Mouse (Mus musculus) lung, adult 2 months (tissue): ENCODE data around the gene Cend1. TPM values are rescaled to one million over a fixed set of nuclear protein-coding genes. Genes with fewer than 3 reads are reported as not detected.

Experiments used
- DNase-seq: peaks from one replicate; pipeline ENCODE4 v3.0.0; 2022
- H3K4me1 ChIP-seq: fragments of 200-500 bp; 2 replicates; pipeline ENCODE4 v1.6.1; 2011; ENCODE audit warnings: low read length; ENCODE audit not compliant: control insufficient read depth, insufficient read depth
- H3K4me3 ChIP-seq: fragments of 200-500 bp; replicated peaks from 2 replicates; pipeline ENCODE3; 2011; ENCODE audit warnings: low read depth, mild to moderate bottlenecking, control low read depth, low read length; ENCODE audit errors: extremely low read depth
- CTCF ChIP-seq: fragments of 200-500 bp; IDR thresholded peaks from 2 replicates; pipeline ENCODE4 v1.5.1; 2011; ENCODE audit warnings: mild to moderate bottlenecking, low read length, control low read depth; ENCODE audit not compliant: insufficient read depth
- POLR2A ChIP-seq: fragments of 200-500 bp; IDR thresholded peaks from 2 replicates; pipeline ENCODE4 v1.6.1; 2011; ENCODE audit warnings: low read depth, mild to moderate bottlenecking, control low read depth, low read length, borderline replicate concordance; ENCODE audit errors: extremely low read depth
- WGBS: fragments of 180-500 bp; shearing (Covaris S2); methylation state at CpG from one replicate; pipeline ENCODE4 v1.1.7; 2018; 5-methylcytosine and 5-hydroxymethylcytosine counted together
- polyA plus RNA-seq: library from polyadenylated mRNA; depleted of rRNA; stranded (reverse); fragments of >200 nt; gene quantifications from 2 replicates; pipeline ENCODE4 v1.2.3, GENCODE M21; 2012; rRNA removed

Cend1 gene
- polyA plus RNA-seq, 1 experiment, result 0.56 TPM

GRCm38 (mm10) chr7:141388487-141389109 lies 40.7 kb downstream of the Cend1 start:
- TF ChIP-seq CTCF, result no peak
- TF ChIP-seq POLR2A, result no peak
- H3K4me1 ChIP-seq, result peaks cover 7% of the 10 kb centered on the region; the same call in 1 of the 2 replicates
- 51% methylated on average over 3 of the region's 3 CpGs for WGBS
- DNase-seq, result no peak
- no peak overlapping the region for H3K4me3 ChIP-seq

DNA sequence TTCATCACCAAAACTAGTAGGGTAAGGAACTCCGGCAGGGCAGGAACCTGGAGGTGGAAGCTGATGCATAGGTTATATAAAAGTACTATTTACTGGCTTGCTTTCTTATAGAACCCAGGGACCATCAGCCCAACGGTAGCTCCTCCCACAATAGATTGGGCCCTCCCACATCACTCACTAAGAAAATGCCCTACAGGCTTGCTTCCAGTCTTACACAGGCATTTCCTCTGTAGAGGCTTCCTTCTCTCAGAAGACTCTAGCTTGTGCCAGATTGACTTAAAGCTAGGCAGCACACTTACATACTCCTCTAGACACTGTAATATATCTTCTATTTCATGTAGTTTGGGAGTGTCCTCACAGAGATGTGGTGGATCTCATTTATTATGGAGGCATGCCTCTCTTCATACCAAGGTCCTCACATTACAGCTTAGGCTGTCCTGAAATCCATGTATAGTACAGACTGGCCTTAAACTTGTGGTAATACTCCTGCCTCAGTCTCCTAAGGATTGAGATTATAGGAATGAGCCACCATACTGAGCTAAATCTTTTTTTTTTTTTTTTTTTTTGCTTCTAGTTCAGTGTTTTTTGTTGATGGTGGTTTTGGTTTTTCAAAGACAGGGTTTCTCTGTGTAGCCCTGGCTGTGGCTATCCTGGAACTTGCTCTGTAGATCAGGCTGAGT lies 41.3 kb downstream of the Cend1 start:
- peaks cover 7% of the 10 kb centered on the region; the same call in 1 of the 2 replicates for H3K4me1 ChIP-seq
- no peak for TF ChIP-seq CTCF
- TF ChIP-seq POLR2A, result no peak
- 47% methylated on average over 2 of the region's 2 CpGs for WGBS

DNA sequence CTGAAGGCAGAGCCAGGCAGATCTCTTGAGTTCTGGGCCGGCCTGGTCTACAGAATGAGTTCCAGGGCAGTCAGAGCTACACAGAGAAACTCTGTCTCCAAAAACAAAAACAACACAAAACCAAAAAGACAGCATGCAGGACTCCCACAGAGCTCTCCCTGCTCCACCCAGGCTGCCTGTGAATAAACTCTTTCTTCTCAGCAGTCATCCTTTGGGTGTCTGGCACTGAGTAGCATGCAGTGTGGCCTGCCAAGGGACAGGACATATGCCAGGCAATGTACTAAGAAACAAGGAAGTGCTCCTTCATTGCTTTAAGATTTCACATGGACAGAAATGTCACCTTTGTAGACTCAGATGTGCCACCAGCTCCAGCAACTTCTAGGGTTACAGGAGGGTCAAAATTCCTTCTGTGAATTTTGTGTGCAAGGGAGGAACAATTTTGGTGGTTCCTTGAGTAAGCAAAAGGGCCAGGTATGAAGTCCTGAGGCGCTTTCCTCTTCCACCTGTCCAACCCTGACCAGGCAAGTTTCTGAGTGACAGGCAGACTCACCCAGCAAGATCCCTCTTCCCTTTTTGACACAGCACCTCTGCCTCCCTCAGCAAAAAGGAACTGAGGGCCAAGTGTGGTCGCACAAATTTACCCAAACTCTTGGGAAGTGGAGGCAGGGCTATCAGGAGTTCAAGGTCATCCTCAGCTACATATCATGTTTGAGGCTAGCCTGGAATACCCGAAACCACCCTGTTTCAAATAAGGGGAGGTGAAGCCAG lies 48.0 kb downstream of the Cend1 start:
- DNase-seq, result no peak
- Histone ChIP-seq H3K4me1 (no peaks in the 10 kb centered on the region), H3K4me3 (no peak overlapping the region)
- 67% methylated on average over 4 of the region's 4 CpGs for WGBS
- TF ChIP-seq CTCF, result no peak
- no peak for TF ChIP-seq POLR2A

More for the DNA sequence above, 41.3 kb downstream of the Cend1 start:
- H3K4me3 ChIP-seq, result no peak overlapping the region
- no peak for DNase-seq

GRCm38 (mm10) chr7:141379584-141379983 lies 49.7 kb downstream of the Cend1 start:
- DNase-seq, result peak; percentile 23
- H3K4me1 ChIP-seq, result no peaks in the 10 kb centered on the region
- no peak overlapping the region for H3K4me3 ChIP-seq
- 46% methylated on average over 4 of the region's 4 CpGs for WGBS
- TF ChIP-seq POLR2A (no peak), CTCF (no peak)

Other genes with a start within 250 kb of the Cend1 start
- 77.3 and 91.5 TPM in 2 replicates for gene Hras, start 235.5 kb downstream of the Cend1 start, polyA plus RNA-seq
- gene Lrrc56, start 235.3 kb downstream of the Cend1 start, polyA plus RNA-seq, result 15.8 TPM in 2 replicates
- 4.4 and 5.6 TPM in 2 replicates for gene Lmntd2, start 215.4 kb downstream of the Cend1 start, polyA plus RNA-seq
- 87.1 and 92.9 TPM in 2 replicates for gene Rassf7, start 213.6 kb downstream of the Cend1 start, polyA plus RNA-seq
- 18.9 and 22.5 TPM in 2 replicates for gene Phrf1, start 200.7 kb downstream of the Cend1 start, polyA plus RNA-seq
- gene Irf7, start 163.0 kb downstream of the Cend1 start, polyA plus RNA-seq, result 48.8 and 49.7 TPM in 2 replicates
- gene Cdhr5, start 152.7 kb downstream of the Cend1 start, polyA plus RNA-seq, result 0.11 and 1.5 TPM in 2 replicates
- not detected in 2 replicates for gene Sct, start 150.4 kb downstream of the Cend1 start, polyA plus RNA-seq
- not detected in 2 replicates for gene Drd4, start 137.5 kb downstream of the Cend1 start, polyA plus RNA-seq
- 18.6 and 22.7 TPM in 2 replicates for gene Deaf1, start 101.8 kb downstream of the Cend1 start, polyA plus RNA-seq
- 37.2 and 49.2 TPM in 2 replicates for gene Tmem80, start 101.8 kb downstream of the Cend1 start, polyA plus RNA-seq
- 112 and 143 TPM in 2 replicates for gene Eps8l2, start 90.6 kb downstream of the Cend1 start, polyA plus RNA-seq
- 145 and 204 TPM in 2 replicates for gene Taldo1, start 37.3 kb downstream of the Cend1 start, polyA plus RNA-seq
- 57.1 and 64.8 TPM in 2 replicates for gene Gatd1, start 15.4 kb downstream of the Cend1 start, polyA plus RNA-seq
- 47.3 and 48.6 TPM in 2 replicates for gene Slc25a22, start 8.4 kb upstream of the Cend1 start, polyA plus RNA-seq
- gene Pidd1, start 14.5 kb upstream of the Cend1 start, polyA plus RNA-seq, result 6.7 and 7.1 TPM in 2 replicates
- gene Rplp2, start 17.9 kb upstream of the Cend1 start, polyA plus RNA-seq, result 415 and 591 TPM in 2 replicates
- gene Pnpla2, start 25.7 kb upstream of the Cend1 start, polyA plus RNA-seq, result 289 and 356 TPM in 2 replicates
- 177 and 239 TPM in 2 replicates for gene Cracr2b, start 31.6 kb upstream of the Cend1 start, polyA plus RNA-seq
- gene Cd151, start 37.9 kb upstream of the Cend1 start, polyA plus RNA-seq, result 537 and 555 TPM in 2 replicates
- gene Polr2l, start 45.6 kb upstream of the Cend1 start, polyA plus RNA-seq, result 29.0 and 30.9 TPM in 2 replicates
- gene Tspan4, start 45.7 kb upstream of the Cend1 start, polyA plus RNA-seq, result 91.1 and 150 TPM in 2 replicates
- gene Chid1, start 110.4 kb upstream of the Cend1 start, polyA plus RNA-seq, result 19.6 and 20.4 TPM in 2 replicates
- 46.3 and 58.1 TPM in 2 replicates for gene Ap2a2, start 132.7 kb upstream of the Cend1 start, polyA plus RNA-seq
- gene Muc6, start 225.8 kb upstream of the Cend1 start, polyA plus RNA-seq, result 0.03 and 0.04 TPM in 2 replicates